Mouse (Mus musculus) intestine, embryonic 15.5 days (tissue): Measurements from ENCODE around the gene Stard7. TPM values are rescaled to one million over a fixed set of nuclear protein-coding genes. Genes with fewer than 3 reads are reported as not detected.
A peak's percentile ranks its signal among the peaks of the same experiment; 100 is the strongest.

Experiments
- ATAC-seq: fragments of 200-750 bp; cut with Nextera tagmentation; 2 replicates; pipeline ENCODE4 v1.8.0; 2017; ENCODE audit warnings: moderate TSS enrichment, moderate library complexity
- H3K27ac ChIP-seq: fragments of 300-500 bp; sonication (generic); 2 replicates; pipeline ENCODE4 v1.5.1; 2015; ENCODE audit warnings: mild to moderate bottlenecking, inconsistent platforms
- H3K27me3 ChIP-seq: fragments of 300-500 bp; sonication (generic); replicated peaks from 2 replicates; pipeline ENCODE4 v1.6.1; 2015; ENCODE audit warnings: inconsistent platforms
- H3K36me3 ChIP-seq: fragments of 300-500 bp; sonication (generic); 2 replicates; pipeline ENCODE4 v1.6.1; 2015; ENCODE audit warnings: inconsistent platforms
- H3K4me1 ChIP-seq: fragments of 300-500 bp; sonication (generic); replicated peaks from 2 replicates; pipeline ENCODE4 v1.6.1; 2015; ENCODE audit warnings: inconsistent platforms
- H3K4me2 ChIP-seq: fragments of 300-500 bp; sonication (generic); replicated peaks from 2 replicates; pipeline ENCODE4 v1.6.1; 2015; ENCODE audit warnings: mild to moderate bottlenecking, inconsistent platforms
- H3K4me3 ChIP-seq: fragments of 300-500 bp; sonication (generic); replicated peaks from 2 replicates; pipeline ENCODE4 v1.5.1; 2015; ENCODE audit warnings: inconsistent platforms
- H3K9ac ChIP-seq: fragments of 300-500 bp; sonication (generic); 2 replicates; pipeline ENCODE4 v1.6.1; 2015; ENCODE audit warnings: inconsistent platforms
- H3K9me3 ChIP-seq: fragments of 300-500 bp; sonication (generic); 2 replicates; pipeline ENCODE4 v1.6.1; 2016; ENCODE audit warnings: inconsistent platforms
- whole genome bisulfite sequencing: fragments of 180-500 bp; shearing (Covaris S2); methylation state at CpG from one replicate; pipeline ENCODE4 v1.1.7; 2015; 5-methylcytosine and 5-hydroxymethylcytosine counted together
- polyA plus RNA-seq: library from polyadenylated mRNA; unstranded; fragments of >200 nt; fragmentation: Nextera tagmentation; extraction: Ambion mirVana; gene quantifications from 2 replicates; pipeline ENCODE4 v1.2.1, GENCODE M21; 2015

Gene Stard7
- polyA plus RNA-seq, 1 experiment from 2014 or later: 89.1 TPM

DNA sequence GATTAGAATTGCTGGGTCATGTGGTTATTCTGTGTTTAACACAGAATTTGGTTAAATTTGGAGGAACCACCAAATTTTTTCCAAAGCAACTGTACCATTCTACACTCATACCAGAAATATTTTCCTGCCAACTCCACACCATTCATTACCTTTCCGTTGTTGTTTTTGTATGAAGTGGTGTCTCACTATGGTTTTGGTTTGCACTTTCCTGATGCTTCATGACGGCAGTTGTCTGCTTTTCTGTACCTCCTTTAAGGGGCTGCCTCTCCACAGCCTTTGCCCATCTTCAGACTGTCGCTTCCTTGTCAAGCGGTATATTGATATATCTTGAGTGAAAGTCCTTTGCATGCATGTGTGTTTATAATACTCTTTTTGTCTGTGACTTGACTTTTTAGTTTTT lies 42.8 kb downstream of the Stard7 start:
- H3K4me2 ChIP-seq: no peak overlapping the region
- no peaks in the 10 kb centered on the region for H3K4me1 ChIP-seq
- H3K27ac ChIP-seq: no peak overlapping the region
- H3K27me3 ChIP-seq: no peaks in the 10 kb centered on the region
- H3K9me3 ChIP-seq: no peaks in the 10 kb centered on the region
- no peak overlapping the region for H3K4me3 ChIP-seq
- WGBS: 92% methylated on average over 4 of the region's 4 CpGs
- no peak for ATAC-seq
- no peaks in the 10 kb centered on the region for H3K36me3 ChIP-seq
- H3K9ac ChIP-seq: no peak overlapping the region

DNA sequence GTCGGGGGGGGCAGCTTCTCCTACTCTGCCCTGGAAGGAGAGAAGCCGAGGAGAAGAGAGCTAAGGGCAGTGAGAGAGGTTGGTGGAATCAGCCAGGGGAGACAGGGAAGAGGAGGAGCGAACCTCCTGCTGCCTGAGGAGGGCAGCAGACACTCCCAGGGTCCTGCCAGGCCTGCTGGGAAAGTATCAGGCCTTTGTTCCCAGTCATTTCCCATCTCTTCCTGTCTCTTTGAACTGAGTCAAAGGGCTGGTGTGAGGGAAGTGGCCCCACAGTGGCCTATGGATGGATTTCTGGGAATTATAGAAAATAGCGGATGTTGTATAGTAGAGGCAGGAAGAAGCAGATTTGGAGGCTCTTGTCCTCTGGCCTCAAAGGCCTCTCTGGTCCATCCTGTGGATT lies 43.9 kb downstream of the Stard7 start:
- H3K4me2 ChIP-seq: no peak overlapping the region
- peak overlapping the region; percentile 19; the same call in 1 of the 2 replicates for H3K27ac ChIP-seq
- no peak overlapping the region for H3K9ac ChIP-seq
- 57% methylated on average over 4 of the region's 4 CpGs for WGBS
- H3K36me3 ChIP-seq: no peaks in the 10 kb centered on the region
- H3K9me3 ChIP-seq: no peaks in the 10 kb centered on the region
- no peak overlapping the region for H3K4me3 ChIP-seq
- H3K27me3 ChIP-seq: no peaks in the 10 kb centered on the region
- ATAC-seq: no peak
- H3K4me1 ChIP-seq: no peaks in the 10 kb centered on the region

DNA sequence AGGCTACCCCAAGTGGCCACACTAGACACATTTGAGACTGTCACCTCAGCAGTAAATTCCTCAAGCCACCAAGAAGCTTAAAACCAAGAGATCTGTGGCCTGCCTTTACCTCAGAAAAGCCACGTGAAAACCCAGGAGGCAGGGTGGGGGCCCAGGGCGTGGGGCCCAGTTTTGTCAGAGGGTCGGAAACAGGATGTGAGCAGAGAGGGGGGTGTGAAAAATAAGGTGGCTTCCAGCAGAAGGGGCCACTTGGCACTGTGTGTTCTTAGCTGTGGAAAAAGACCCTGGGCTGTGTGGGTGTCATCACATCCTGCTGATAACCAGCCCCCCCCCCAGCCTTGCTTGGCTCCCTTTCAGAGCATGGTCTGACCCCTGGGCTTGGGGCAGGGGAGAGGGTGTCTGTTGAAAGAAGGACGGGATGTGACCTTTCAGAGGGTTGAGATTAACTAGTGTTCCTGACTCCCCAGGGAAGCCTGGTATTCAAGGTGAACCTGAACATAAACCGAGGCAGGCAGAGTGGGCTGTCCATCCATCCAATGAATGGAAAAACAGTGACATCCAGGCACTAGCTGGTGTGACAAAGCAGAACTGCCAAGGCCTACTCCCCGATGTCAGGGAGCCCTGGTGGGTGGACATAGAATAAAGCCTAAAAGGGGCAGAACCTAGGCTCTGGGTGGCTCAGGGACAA lies 44.6 kb downstream of the Stard7 start:
- 71% methylated on average over 6 of the region's 6 CpGs for WGBS
- Histone ChIP-seq H3K4me2 (no peak overlapping the region), H3K27ac (peak overlapping the region; percentile 19; the same call in 1 of the 2 replicates), H3K4me1 (no peaks in the 10 kb centered on the region), H3K36me3 (no peaks in the 10 kb centered on the region), H3K9me3 (no peaks in the 10 kb centered on the region), H3K4me3 (no peak overlapping the region), H3K27me3 (no peaks in the 10 kb centered on the region), H3K9ac (no peak overlapping the region)
- ATAC-seq: no peak

DNA sequence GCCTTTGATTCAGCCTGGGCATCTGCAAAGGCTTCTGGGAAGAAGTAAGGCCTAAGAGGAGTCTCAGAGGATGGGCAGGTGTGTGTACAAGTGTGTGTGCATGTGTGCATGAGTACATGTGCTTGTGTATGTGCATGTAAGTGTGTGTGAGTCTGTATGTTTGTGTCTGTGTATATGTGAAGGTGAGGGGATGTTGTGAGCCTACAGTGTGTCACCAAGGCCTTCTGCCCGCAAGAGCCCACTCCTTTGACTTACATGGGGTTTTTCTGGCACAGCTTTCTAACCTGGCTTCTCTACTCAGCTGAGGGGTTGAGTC lies 45.1 kb downstream of the Stard7 start:
- Histone ChIP-seq H3K4me1 (no peaks in the 10 kb centered on the region), H3K4me2 (no peak overlapping the region), H3K27ac (no peak overlapping the region), H3K9me3 (no peaks in the 10 kb centered on the region), H3K36me3 (no peaks in the 10 kb centered on the region), H3K27me3 (no peaks in the 10 kb centered on the region), H3K9ac (no peak overlapping the region), H3K4me3 (no peak overlapping the region)
- WGBS: 96% methylated on average over 1 of the region's 1 CpGs
- ATAC-seq: no peak

DNA sequence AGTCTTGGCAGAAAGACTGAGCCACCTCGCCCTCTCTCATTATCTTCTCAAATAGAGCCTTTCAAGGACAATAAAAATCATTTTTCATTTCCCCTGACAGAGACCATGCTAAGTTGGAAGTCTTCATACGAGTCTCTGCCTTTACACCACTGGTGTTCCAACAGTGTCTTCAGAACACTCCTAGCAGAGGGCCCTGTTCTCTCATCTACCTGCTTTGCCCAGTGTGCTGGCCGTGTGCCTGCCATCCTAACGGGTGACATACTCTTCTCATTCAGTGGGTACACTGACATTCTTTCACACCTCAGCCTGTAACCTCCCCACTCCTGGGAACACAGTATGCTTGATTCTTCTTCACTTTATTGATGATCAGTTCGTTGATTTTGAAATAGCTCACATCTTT lies 46.4 kb downstream of the Stard7 start:
- Histone ChIP-seq H3K27ac (no peak overlapping the region), H3K36me3 (no peaks in the 10 kb centered on the region), H3K4me1 (no peaks in the 10 kb centered on the region), H3K27me3 (no peaks in the 10 kb centered on the region), H3K4me3 (no peak overlapping the region), H3K9me3 (no peaks in the 10 kb centered on the region), H3K9ac (no peak overlapping the region), H3K4me2 (no peak overlapping the region)
- WGBS: 74% methylated on average over 5 of the region's 5 CpGs
- no peak for ATAC-seq

DNA sequence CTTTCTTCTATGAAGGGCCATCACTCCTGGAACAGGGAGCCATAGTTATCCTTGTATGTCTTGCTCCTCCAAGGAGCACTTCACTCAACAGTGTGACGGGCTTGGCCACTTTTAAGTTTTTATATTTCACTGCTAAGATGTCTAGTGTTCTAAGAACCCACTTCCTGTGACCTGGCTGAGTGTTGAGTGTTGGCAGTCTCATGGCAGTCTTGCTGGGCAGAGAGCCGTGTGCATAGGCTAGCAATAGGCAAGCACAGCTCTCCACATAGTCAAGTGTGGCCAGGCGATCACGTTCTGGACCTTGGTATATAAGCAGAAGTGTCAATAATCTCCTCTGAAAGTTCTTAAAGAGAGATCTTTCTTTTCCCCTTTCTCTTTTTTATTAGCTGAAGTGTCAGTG lies 48.1 kb downstream of the Stard7 start:
- no peak overlapping the region for H3K4me2 ChIP-seq
- 83% methylated on average over 4 of the region's 4 CpGs for WGBS
- no peak overlapping the region for H3K9ac ChIP-seq
- no peaks in the 10 kb centered on the region for H3K9me3 ChIP-seq
- H3K4me1 ChIP-seq: no peaks in the 10 kb centered on the region
- no peak for ATAC-seq
- no peak overlapping the region for H3K4me3 ChIP-seq
- H3K36me3 ChIP-seq: no peaks in the 10 kb centered on the region
- no peaks in the 10 kb centered on the region for H3K27me3 ChIP-seq
- no peak overlapping the region for H3K27ac ChIP-seq

DNA sequence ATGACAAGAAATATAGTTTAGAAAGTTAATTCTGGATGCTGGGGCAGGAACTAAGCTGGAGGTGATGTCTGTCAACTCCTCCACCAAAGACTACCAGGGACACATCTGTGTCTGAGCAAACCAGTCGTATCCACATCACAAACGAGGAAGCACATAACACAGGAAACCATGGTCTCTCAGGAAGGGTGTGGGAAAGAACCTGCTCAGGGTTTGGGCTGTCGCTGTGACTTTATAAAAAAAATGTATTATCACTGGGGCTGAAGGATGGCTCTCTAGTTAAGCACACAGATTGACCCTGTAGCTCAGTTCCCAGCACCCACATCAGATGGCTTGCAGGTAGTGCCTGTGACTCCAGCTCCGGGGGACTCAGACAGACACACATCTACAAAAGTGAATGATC lies 49.1 kb downstream of the Stard7 start:
- Histone ChIP-seq H3K27ac (no peak overlapping the region), H3K9ac (no peak overlapping the region), H3K4me3 (no peak overlapping the region), H3K36me3 (no peaks in the 10 kb centered on the region), H3K4me2 (no peak overlapping the region), H3K4me1 (no peaks in the 10 kb centered on the region), H3K9me3 (no peaks in the 10 kb centered on the region), H3K27me3 (no peaks in the 10 kb centered on the region)
- WGBS: 73% methylated on average over 4 of the region's 4 CpGs
- no peak for ATAC-seq

DNA sequence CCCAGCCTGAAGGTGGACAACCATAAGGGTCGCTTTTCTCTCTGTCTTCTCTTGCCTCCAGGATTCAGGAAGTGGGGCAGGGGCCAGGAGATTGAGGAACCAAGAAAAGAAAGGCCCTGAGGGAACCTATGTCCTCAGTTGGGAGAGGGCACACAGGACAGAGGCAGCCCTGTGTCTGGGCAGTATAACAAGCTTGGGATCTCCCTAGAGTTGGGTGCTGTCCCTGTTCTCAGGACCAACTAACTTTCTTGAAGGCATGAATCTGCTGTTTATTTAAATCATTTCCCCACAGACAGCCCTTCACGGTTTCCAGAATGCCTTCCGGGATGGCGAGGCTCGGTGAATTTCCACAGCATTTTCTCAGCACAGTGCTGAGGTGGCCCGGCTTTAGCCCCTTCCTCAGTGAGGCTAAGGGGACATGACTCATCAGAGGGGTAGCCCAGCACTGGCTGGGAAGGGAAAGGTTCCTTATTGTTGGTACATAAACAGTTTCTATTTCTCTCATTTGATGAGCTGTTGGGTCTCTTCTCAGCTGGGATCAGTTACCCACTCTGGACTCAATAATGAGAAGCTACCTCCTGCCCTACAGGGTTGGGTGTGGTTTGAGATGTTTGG lies 52.8 kb downstream of the Stard7 start:
- Histone ChIP-seq H3K36me3 (no peaks in the 10 kb centered on the region), H3K9ac (no peak overlapping the region), H3K4me3 (no peak overlapping the region), H3K27me3 (no peaks in the 10 kb centered on the region), H3K9me3 (no peaks in the 10 kb centered on the region), H3K4me2 (no peak overlapping the region), H3K27ac (no peak overlapping the region), H3K4me1 (no peaks in the 10 kb centered on the region)
- WGBS: 64% methylated on average over 6 of the region's 6 CpGs
- no peak for ATAC-seq

DNA sequence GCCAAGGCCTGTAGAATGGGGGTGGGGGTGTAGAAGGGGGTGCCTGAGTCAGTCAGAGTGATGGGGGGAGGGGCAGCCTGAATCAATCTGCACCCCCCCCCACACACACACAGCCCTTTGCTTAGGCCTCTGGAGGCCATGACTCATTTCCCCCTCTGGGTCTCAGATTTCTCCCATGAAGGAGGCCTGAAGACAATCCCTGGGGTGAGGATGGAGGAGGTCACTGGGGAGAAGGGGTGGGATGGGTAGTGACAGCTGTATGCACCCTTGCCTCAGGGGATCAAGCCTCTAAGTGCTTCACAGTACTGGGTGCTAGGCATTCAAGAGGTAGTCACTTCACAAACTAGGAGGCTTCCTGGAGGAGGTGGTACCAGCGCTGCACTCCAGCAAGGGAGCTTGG lies 53.6 kb downstream of the Stard7 start:
- no peak for ATAC-seq
- Histone ChIP-seq H3K4me1 (no peaks in the 10 kb centered on the region), H3K27me3 (no peaks in the 10 kb centered on the region), H3K9ac (no peak overlapping the region), H3K4me2 (no peak overlapping the region), H3K9me3 (no peaks in the 10 kb centered on the region), H3K27ac (no peak overlapping the region), H3K4me3 (no peak overlapping the region), H3K36me3 (no peaks in the 10 kb centered on the region)
- WGBS: 85% methylated on average over 1 of the region's 1 CpGs

DNA sequence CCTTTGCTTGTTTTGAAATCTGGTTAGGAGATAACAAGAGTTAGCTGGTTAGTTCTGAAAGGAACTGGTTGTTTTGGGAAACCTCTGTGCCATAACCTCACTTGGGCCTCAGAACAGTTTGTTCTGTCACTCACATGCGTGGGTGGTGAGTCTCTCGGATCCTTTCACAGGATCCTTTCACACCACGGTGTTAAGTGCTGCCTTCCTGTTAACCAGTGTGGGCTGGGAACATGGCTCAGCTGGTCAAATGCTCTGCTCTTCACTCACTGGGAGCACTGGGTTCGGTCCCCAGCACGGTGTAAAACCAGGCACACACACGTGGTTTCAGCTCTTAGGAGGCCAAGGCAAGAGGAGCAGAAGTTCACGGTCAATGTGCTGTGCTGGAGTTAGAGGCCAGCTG lies 54.4 kb downstream of the Stard7 start:
- Histone ChIP-seq H3K27me3 (no peaks in the 10 kb centered on the region), H3K36me3 (no peaks in the 10 kb centered on the region), H3K4me1 (no peaks in the 10 kb centered on the region), H3K27ac (no peak overlapping the region), H3K9me3 (no peaks in the 10 kb centered on the region), H3K9ac (no peak overlapping the region), H3K4me2 (no peak overlapping the region), H3K4me3 (no peak overlapping the region)
- WGBS: 46% methylated on average over 7 of the region's 7 CpGs
- ATAC-seq: no peak

DNA sequence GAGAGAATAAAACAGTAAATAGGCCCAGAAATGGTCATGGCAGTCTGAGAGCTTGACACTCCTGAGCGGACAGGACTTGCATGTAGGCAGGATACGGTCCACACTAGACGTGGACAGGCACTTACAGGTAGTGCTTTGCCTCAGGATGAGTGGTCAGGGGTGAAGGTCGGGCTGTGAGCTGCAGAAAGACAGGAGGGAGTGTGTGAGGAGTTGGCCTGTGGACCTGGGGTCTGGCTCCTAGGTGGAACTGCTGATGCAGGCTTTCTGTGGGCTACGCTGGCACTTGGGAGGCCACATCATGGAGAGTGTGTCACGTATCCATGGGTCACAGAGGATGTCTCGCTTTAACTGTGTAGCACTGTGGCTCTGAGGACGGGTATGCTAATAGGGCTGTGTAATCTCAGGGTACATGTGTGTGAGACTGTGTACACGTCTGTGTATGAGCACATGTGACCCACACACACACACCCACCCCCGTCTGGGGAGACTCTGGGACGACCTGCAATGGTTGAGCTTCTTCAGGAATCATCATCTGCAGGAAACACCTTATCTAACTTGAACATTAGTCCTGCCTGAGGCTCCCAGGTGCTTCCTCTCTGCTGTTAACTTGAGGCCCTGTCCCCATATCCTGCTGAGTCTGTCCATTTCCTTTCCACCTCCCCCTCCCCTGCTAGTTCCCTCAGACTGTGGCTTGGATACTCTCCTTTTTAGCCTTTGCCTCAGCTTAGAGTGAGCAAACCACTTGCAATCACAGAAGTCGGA lies 58.3 kb downstream of the Stard7 start:
- ATAC-seq: no peak
- 68% methylated on average over 12 of the region's 12 CpGs for WGBS

DNA sequence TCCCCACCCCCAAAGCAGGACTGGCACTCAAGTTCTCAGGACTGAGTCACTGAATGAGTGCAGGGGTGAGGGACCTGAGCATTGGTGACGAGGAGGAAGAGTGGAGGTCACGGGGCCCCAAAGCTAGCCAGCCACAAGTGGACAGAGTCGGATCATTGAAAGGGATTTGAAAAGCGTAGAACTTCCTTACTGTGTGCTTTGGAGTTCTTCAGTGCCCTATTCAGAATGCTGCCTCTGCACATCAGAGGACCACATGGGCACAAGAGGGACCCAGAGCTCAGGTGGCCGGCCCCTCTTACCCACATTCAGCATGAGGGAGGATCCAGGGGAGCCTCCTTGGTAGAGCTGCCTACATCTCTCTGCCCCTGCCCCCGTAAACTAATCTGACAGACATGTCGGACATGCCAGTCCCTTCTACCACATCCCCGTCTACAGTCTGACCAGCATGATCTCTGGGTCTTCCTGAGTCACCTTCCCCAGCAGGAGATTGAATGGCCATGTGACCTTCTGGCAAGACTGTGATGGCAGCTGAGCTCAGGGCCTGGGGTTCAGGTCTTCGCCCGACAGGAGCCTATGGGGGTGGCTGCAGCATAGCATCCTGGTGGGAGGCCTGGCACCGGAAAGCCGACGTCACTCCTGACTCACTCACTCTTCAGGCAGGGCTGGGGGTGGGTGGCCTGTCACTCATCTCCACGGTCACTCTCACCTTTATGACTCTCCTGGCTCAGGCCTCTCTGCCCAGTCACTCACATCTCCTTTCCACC lies 63.0 kb downstream of the Stard7 start:
- H3K9me3 ChIP-seq: no peaks in the 10 kb centered on the region
- H3K4me3 ChIP-seq: no peak overlapping the region
- H3K4me2 ChIP-seq: no peak overlapping the region
- no peaks in the 10 kb centered on the region for H3K36me3 ChIP-seq
- no peak for ATAC-seq
- peaks cover 36% of the 10 kb centered on the region for H3K27me3 ChIP-seq
- H3K9ac ChIP-seq: no peak overlapping the region
- WGBS: 82% methylated on average over 14 of the region's 14 CpGs
- no peak overlapping the region for H3K27ac ChIP-seq
- H3K4me1 ChIP-seq: peaks cover 7% of the 10 kb centered on the region; the same call in 1 of the 2 replicates

More for the DNA sequence above, 58.3 kb downstream of the Stard7 start:
- Histone ChIP-seq H3K9me3 (no peaks in the 10 kb centered on the region), H3K4me3 (no peak overlapping the region), H3K9ac (no peak overlapping the region), H3K36me3 (no peaks in the 10 kb centered on the region), H3K27ac (no peak overlapping the region), H3K4me2 (no peak overlapping the region), H3K4me1 (no peaks in the 10 kb centered on the region), H3K27me3 (0 out of 2 replicates have a peak, but pooled peaks cover 2% of the 10 kb centered on the region)
